Mouse (Mus musculus) megakaryocyte, embryonic 14.5 days (primary cell): ENCODE measurements around the gene Nf1.

Source experiments
- FLI1 ChIP-seq: IDR thresholded peaks from 2 replicates; pipeline ENCODE4 v1.6.1; 2012; ENCODE audit warnings: low read length, inconsistent platforms, mixed read lengths
- GATA1 ChIP-seq: IDR thresholded peaks from 3 replicates; pipeline ENCODE4 v1.6.1; 2012; ENCODE audit warnings: mixed read lengths, low read length, inconsistent platforms, borderline replicate concordance

GRCm38 (mm10) chr11:79511970-79512369 is 172.5 kb downstream of the Nf1 start:
- TF ChIP-seq GATA1 (no peak), FLI1 (no peak)
